ENCODE assay signal across 34 mouse cellular contexts in genomic region chr11:84172539-84173435, GRCm38 (mm10). TPM values are rescaled to one million over a fixed set of nuclear protein-coding genes. Genes with fewer than 3 reads are reported as not detected.
DNase-seq lines count a peak whose midpoint lies in the region; ATAC-seq and TF ChIP-seq lines count a peak whose summit lies in the region.
"Had no signal": no experiment of that assay in that cellular context is flagged by ENCODE, and none has a peak within 500 bp of the region (broad histone marks: within the 10 kb centered on the region; RNA-seq: fewer than 3 reads in every experiment).

No protein-coding gene starts in this region.

- ATAC-seq in liver, embryonic 15.5 days (ENCODE audit: insufficient read depth): 0 out of 2 replicates have a peak, but pooled peaks have one; percentile 37
- no peak for ATAC-seq in midbrain, embryonic 11.5 days (ENCODE audit: low FRiP score)
- ATAC-seq in neural tube, embryonic 15.5 days (ENCODE audit: low FRiP score): no peak
- ATAC-seq: CD4-positive, CD25-positive, alpha-beta regulatory T cell, adult 4 months; forebrain, embryonic 15.5 days; midbrain, embryonic 13.5 days had no signal

- TF ChIP-seq EP300 in MEL (IDR thresholded peaks at IDR 0.05; ENCODE audit: low read depth in 1 of 2, low read length in 2 of 2): no peak

- peak; percentile 26 for DNase-seq in adrenal gland, postnatal 14 days
- DNase-seq in adrenal gland, adult 18-20 months (ENCODE audit: low spot score in 2 of 2): no peak
- DNase-seq in MEL (ENCODE audit: low read depth, low spot score): no peak
- no peak for DNase-seq in midbrain, embryonic 11.5 days (ENCODE audit: low spot score, missing footprints)
- DNase-seq: cerebellum, adult 11-12 months; cerebellum, adult 9-11 months; embryo, embryonic 11 days; gastrocnemius, adult 2 months; gastrocnemius, postnatal 36 days; heart, postnatal 10 days; kidney, adult 9 months; kidney, postnatal 10 days; liver, embryonic 13.5 days; lung, postnatal 36 days; right cerebral cortex, postnatal 14 days had no signal

- no peaks in the 10 kb centered on the region for H3K9me3 ChIP-seq in MEL (replicated peaks; ENCODE audit: insufficient read depth, low read length)
- H3K9me3 ChIP-seq in liver, embryonic 15.5 days (replicated peaks): no peaks in the 10 kb centered on the region
- H3K9me3 ChIP-seq in midbrain, embryonic 11.5 days (ENCODE audit: control insufficient read depth, low read length): no peaks in the 10 kb centered on the region
- no peaks in the 10 kb centered on the region for H3K9me3 ChIP-seq in neural tube, embryonic 15.5 days (replicated peaks)
- H3K9me3 ChIP-seq: embryonic facial prominence, embryonic 12.5 days; forebrain, embryonic 15.5 days; heart, embryonic 12.5 days; liver, embryonic 13.5 days; lung, embryonic 15.5 days; megakaryocyte, embryonic 14.5 days; midbrain, embryonic 13.5 days; neural tube, embryonic 13.5 days; stomach, embryonic 15.5 days had no signal

- H3K27me3 ChIP-seq in MEL (ENCODE audit: control insufficient read depth in 1 of 2, insufficient read depth in 2 of 2, low read length in 2 of 2): no peaks in the 10 kb centered on the region
- H3K27me3 ChIP-seq in liver, embryonic 15.5 days: no peaks in the 10 kb centered on the region
- no peaks in the 10 kb centered on the region; the same call in 1 of the 2 replicates for H3K27me3 ChIP-seq in midbrain, embryonic 11.5 days (ENCODE audit: control insufficient read depth, insufficient read depth, low read length)
- no peaks in the 10 kb centered on the region for H3K27me3 ChIP-seq in neural tube, embryonic 15.5 days (replicated peaks)
- H3K27me3 ChIP-seq: embryonic facial prominence, embryonic 12.5 days; forebrain, embryonic 15.5 days; heart, embryonic 12.5 days; liver, embryonic 13.5 days; lung, embryonic 15.5 days; megakaryocyte, embryonic 14.5 days; midbrain, embryonic 13.5 days; neural tube, embryonic 13.5 days; stomach, embryonic 15.5 days had no signal

- TF ChIP-seq POLR2A in MEL (IDR thresholded peaks at IDR 0.05; ENCODE audit: control insufficient read depth in 1 of 2, insufficient read depth in 1 of 2, low read depth in 1 of 2, low read length in 2 of 2, poor library complexity in 1 of 2): no peak

- 66% methylated on average over 11 of the region's 11 CpGs for WGBS in liver, embryonic 15.5 days (ENCODE audit: insufficient replicate concordance)
- WGBS in midbrain, embryonic 11.5 days: 66% methylated on average over 11 of the region's 11 CpGs
- 73% methylated on average over 11 of the region's 11 CpGs for WGBS in neural tube, embryonic 15.5 days

- peaks cover 0 to 9% of the 10 kb centered on the region in 2 experiments; a peak in 2 of 4 replicates for H3K4me1 ChIP-seq in MEL (ENCODE audit: control insufficient read depth in 1 of 2, insufficient read depth in 2 of 2, low read length in 2 of 2)
- H3K4me1 ChIP-seq in brown adipose tissue, adult 24 weeks (ENCODE audit: control insufficient read depth, insufficient read depth, insufficient read length, low read length): no peaks in the 10 kb centered on the region; the same call in 1 of the 2 replicates
- H3K4me1 ChIP-seq in liver, embryonic 15.5 days (replicated peaks): peaks cover 14% of the 10 kb centered on the region
- no peaks in the 10 kb centered on the region for H3K4me1 ChIP-seq in midbrain, embryonic 11.5 days (ENCODE audit: control insufficient read depth, insufficient read depth, low read length)
- H3K4me1 ChIP-seq in neural tube, embryonic 15.5 days: 0 out of 2 replicates have a peak, but pooled peaks cover 4% of the 10 kb centered on the region
- H3K4me1 ChIP-seq: embryonic facial prominence, embryonic 12.5 days; forebrain, embryonic 15.5 days; lung, embryonic 15.5 days; neural tube, embryonic 13.5 days; stomach, embryonic 15.5 days had no signal

- H3K4me3 ChIP-seq in MEL (ENCODE audit: control insufficient read depth in 1 of 2, insufficient read depth in 1 of 2, low read depth in 2 of 2, low read length in 2 of 2): no peak overlapping the region
- peak overlapping the region; percentile 37 for H3K4me3 ChIP-seq in brown adipose tissue, adult 24 weeks (ENCODE audit: insufficient read depth, low read depth, low read length)
- no peak overlapping the region for H3K4me3 ChIP-seq in liver, embryonic 15.5 days (replicated peaks)
- H3K4me3 ChIP-seq in midbrain, embryonic 11.5 days (ENCODE audit: low read depth, low read length): no peak overlapping the region
- H3K4me3 ChIP-seq in neural tube, embryonic 15.5 days (replicated peaks): no peak overlapping the region
- H3K4me3 ChIP-seq: embryonic facial prominence, embryonic 12.5 days; forebrain, embryonic 15.5 days; gastrocnemius, adult 2 months; heart, embryonic 12.5 days; liver, embryonic 13.5 days; lung, embryonic 15.5 days; megakaryocyte, embryonic 14.5 days; midbrain, embryonic 13.5 days; neural tube, embryonic 13.5 days; stomach, embryonic 15.5 days had no signal

- H3K9ac ChIP-seq in MEL (ENCODE audit: control insufficient read depth, low read depth, low read length, poor library complexity, severe bottlenecking): no peak overlapping the region
- no peak overlapping the region for H3K9ac ChIP-seq in liver, embryonic 15.5 days
- no peak overlapping the region for H3K9ac ChIP-seq in midbrain, embryonic 11.5 days (ENCODE audit: low read length)
- H3K9ac ChIP-seq in neural tube, embryonic 15.5 days (replicated peaks): no peak overlapping the region
- H3K9ac ChIP-seq: embryonic facial prominence, embryonic 12.5 days; forebrain, embryonic 15.5 days; heart, embryonic 12.5 days; hindbrain, embryonic 14.5 days; liver, embryonic 13.5 days; lung, embryonic 15.5 days; midbrain, embryonic 13.5 days; neural tube, embryonic 13.5 days; stomach, embryonic 15.5 days had no signal

- no peak overlapping the region for H3K4me2 ChIP-seq in liver, embryonic 15.5 days
- H3K4me2 ChIP-seq in midbrain, embryonic 11.5 days: no peak overlapping the region
- no peak overlapping the region for H3K4me2 ChIP-seq in neural tube, embryonic 15.5 days
- H3K4me2 ChIP-seq: embryonic facial prominence, embryonic 12.5 days; forebrain, embryonic 15.5 days; heart, embryonic 12.5 days; hindbrain, embryonic 14.5 days; liver, embryonic 13.5 days; lung, embryonic 15.5 days; midbrain, embryonic 13.5 days; neural tube, embryonic 13.5 days; stomach, embryonic 15.5 days had no signal

- TF ChIP-seq CTCF in MEL (IDR thresholded peaks at IDR 0.05 in 2 of 3, conservative IDR thresholded peaks at IDR 0.05 in 1 of 3; ENCODE audit: control insufficient read depth in 1 of 3, insufficient read depth in 1 of 3, low read depth in 2 of 3, low read length in 3 of 3, poor library complexity in 1 of 3, severe bottlenecking in 1 of 3): no peak

- no peaks in the 10 kb centered on the region for H3K79me2 ChIP-seq in MEL (ENCODE audit: control insufficient read depth, insufficient read depth, low read length, poor library complexity)

- no peak for TF ChIP-seq RAD21 in MEL (IDR thresholded peaks at IDR 0.05; ENCODE audit: low read depth, low read length)

- no peak overlapping the region for H3K27ac ChIP-seq in MEL (ENCODE audit: control insufficient read depth, low read depth, low read length)
- H3K27ac ChIP-seq in brown adipose tissue, adult 24 weeks (replicated peaks; ENCODE audit: low read depth, low read length): peak overlapping the region; percentile 84
- H3K27ac ChIP-seq in liver, embryonic 15.5 days (replicated peaks): no peak overlapping the region; the same call in 1 of the 2 replicates
- H3K27ac ChIP-seq in midbrain, embryonic 11.5 days (ENCODE audit: low read depth, low read length): no peak overlapping the region
- H3K27ac ChIP-seq in neural tube, embryonic 15.5 days (replicated peaks): no peak overlapping the region
- H3K27ac ChIP-seq: embryonic facial prominence, embryonic 12.5 days; forebrain, embryonic 15.5 days; gastrocnemius, adult 2 months; hindbrain, embryonic 14.5 days; liver, embryonic 13.5 days; lung, embryonic 15.5 days; midbrain, embryonic 13.5 days; neural tube, embryonic 13.5 days; stomach, embryonic 15.5 days had no signal

- peaks cover 0 to 15% of the 10 kb centered on the region in 2 experiments; a peak in 2 of 4 replicates for H3K36me3 ChIP-seq in MEL (ENCODE audit: control insufficient read depth in 1 of 2, insufficient read depth in 2 of 2, low read length in 2 of 2)
- no peaks in the 10 kb centered on the region for H3K36me3 ChIP-seq in liver, embryonic 15.5 days (replicated peaks)
- H3K36me3 ChIP-seq in midbrain, embryonic 11.5 days (ENCODE audit: control insufficient read depth, insufficient read depth, low read length): no peaks in the 10 kb centered on the region
- no peaks in the 10 kb centered on the region for H3K36me3 ChIP-seq in neural tube, embryonic 15.5 days
- H3K36me3 ChIP-seq: embryonic facial prominence, embryonic 12.5 days; forebrain, embryonic 15.5 days; heart, embryonic 12.5 days; liver, embryonic 13.5 days; lung, embryonic 15.5 days; midbrain, embryonic 13.5 days; neural tube, embryonic 13.5 days; stomach, embryonic 15.5 days had no signal

RNA-seq across cellular contexts. Expression of gene Gm11437, which starts 5.5 kb away (rescaled TPM):
- 0.26 TPM in 1 of 2 replicates, not detected in the other for total RNA-seq in adrenal gland, postnatal 14 days (2021)
- not detected for total RNA-seq in adrenal gland, adult 18-20 months (2021)
- not detected in 2 replicates for total RNA-seq in MEL (2012; rRNA removed)
- polyA plus RNA-seq in MEL (2012; ENCODE audit: insufficient read depth in 1 of 2, insufficient read length in 2 of 2, low read depth in 1 of 2, low replicate concordance in 2 of 2, missing spikeins in 1 of 2): not detected
- polyA plus RNA-seq in brown adipose tissue, adult 24 weeks (2012; ENCODE audit: insufficient read depth, insufficient read length, missing spikeins): not detected in 2 replicates
- polyA plus RNA-seq in liver, embryonic 15.5 days (2015; fragmentation: Nextera tagmentation; extraction: Ambion mirVana): not detected in 2 replicates
- polyA plus RNA-seq in midbrain, embryonic 11.5 days (2014; fragmentation: Nextera tagmentation; extraction: Ambion mirVana): not detected in 2 replicates
- polyA plus RNA-seq in neural tube, embryonic 15.5 days (2015; fragmentation: Nextera tagmentation; extraction: Ambion mirVana): 0.24 TPM in 1 of 2 replicates, not detected in the other
- total RNA-seq: gastrocnemius, adult 2 months; gastrocnemius, postnatal 36 days; heart, adult 18-20 months; heart, postnatal 10 days; hematopoietic stem cell, adult 5-6 weeks; layer of hippocampus, postnatal 10 days; left cerebral cortex, adult 18-20 months; left cerebral cortex, postnatal 14 days had no signal
- polyA plus RNA-seq: CD4-positive, CD25-positive, alpha-beta regulatory T cell, adult 4 months; embryonic facial prominence, embryonic 12.5 days; forebrain, embryonic 15.5 days; heart, embryonic 12.5 days; hindbrain, embryonic 14.5 days; limb, embryonic 11.5 days; liver, embryonic 13.5 days; stomach, embryonic 15.5 days had no signal

RNA-seq across cellular contexts. Expression of gene Acaca, which starts 43.3 kb away (rescaled TPM):
- 80.0 and 100 TPM in 2 replicates for total RNA-seq in adrenal gland, postnatal 14 days (2021)
- 100 to 1,000 TPM; 488 to 991 TPM for total RNA-seq in adrenal gland, adult 18-20 months (2021)
- 52.0 and 61.5 TPM in 2 replicates for total RNA-seq in MEL (2012; rRNA removed)
- polyA plus RNA-seq in MEL (2012; ENCODE audit: insufficient read depth in 1 of 2, insufficient read length in 2 of 2, low read depth in 1 of 2, low replicate concordance in 2 of 2, missing spikeins in 1 of 2): 10 to 100 TPM; 32.0 to 33.9 TPM
- 941 and 1,135 TPM in 2 replicates for polyA plus RNA-seq in brown adipose tissue, adult 24 weeks (2012; ENCODE audit: insufficient read depth, insufficient read length, missing spikeins)
- polyA plus RNA-seq in liver, embryonic 15.5 days (2015; fragmentation: Nextera tagmentation; extraction: Ambion mirVana): 5.4 and 5.5 TPM in 2 replicates
- polyA plus RNA-seq in midbrain, embryonic 11.5 days (2014; fragmentation: Nextera tagmentation; extraction: Ambion mirVana): 29.9 and 32.6 TPM in 2 replicates
- polyA plus RNA-seq in neural tube, embryonic 15.5 days (2015; fragmentation: Nextera tagmentation; extraction: Ambion mirVana): 19.2 and 22.9 TPM in 2 replicates

RNA-seq across cellular contexts. Expression of gene Tada2a, which starts 43.4 kb away (rescaled TPM):
- 15.5 and 16.7 TPM in 2 replicates for total RNA-seq in adrenal gland, postnatal 14 days (2021)
- 10 to 100 TPM; 12.5 to 12.6 TPM for total RNA-seq in adrenal gland, adult 18-20 months (2021)
- total RNA-seq in MEL (2012; rRNA removed): 32.3 and 37.8 TPM in 2 replicates
- polyA plus RNA-seq in MEL (2012; ENCODE audit: insufficient read depth in 1 of 2, insufficient read length in 2 of 2, low read depth in 1 of 2, low replicate concordance in 2 of 2, missing spikeins in 1 of 2): 10 to 100 TPM in 1 of 2 experiments, not detected in 1; 35.9 TPM
- 5.4 and 5.5 TPM in 2 replicates for polyA plus RNA-seq in brown adipose tissue, adult 24 weeks (2012; ENCODE audit: insufficient read depth, insufficient read length, missing spikeins)
- polyA plus RNA-seq in liver, embryonic 15.5 days (2015; fragmentation: Nextera tagmentation; extraction: Ambion mirVana): 6.9 and 8.1 TPM in 2 replicates
- polyA plus RNA-seq in midbrain, embryonic 11.5 days (2014; fragmentation: Nextera tagmentation; extraction: Ambion mirVana): 33.7 and 33.9 TPM in 2 replicates
- 27.1 and 28.4 TPM in 2 replicates for polyA plus RNA-seq in neural tube, embryonic 15.5 days (2015; fragmentation: Nextera tagmentation; extraction: Ambion mirVana)

Comparison
In these comparisons a context has a peak if more than half of its experiments do, and no peak if none do; other contexts are left out.
1. RNA of gene Acaca, which starts 43.3 kb away (polyA plus RNA-seq): 941 to 1,135 TPM in brown adipose tissue, adult 24 weeks; 32.0 to 33.9 TPM in MEL, 29.9 to 32.6 TPM in midbrain, embryonic 11.5 days, 19.2 to 22.9 TPM in neural tube, embryonic 15.5 days and 5.4 to 5.5 TPM in liver, embryonic 15.5 days; every median in the first group is over 10 times any median in the second.